Mouse (Mus musculus) cortical plate, adult 2 months (tissue): ENCODE results near the gene Chrnb2.

ENCODE experiments used
- CTCF ChIP-seq: fragments of 200-500 bp; IDR thresholded peaks from 2 replicates; pipeline ENCODE4 v1.5.1; 2011; ENCODE audit warnings: mild to moderate bottlenecking, control low read depth, low read length; ENCODE audit not compliant: insufficient read depth; ENCODE audit errors: extremely low read depth
- POLR2A ChIP-seq: fragments of 200-500 bp; IDR thresholded peaks from 2 replicates; pipeline ENCODE4 v1.6.1; 2011; ENCODE audit warnings: mild to moderate bottlenecking, low read length, control low read depth; ENCODE audit not compliant: insufficient read depth; ENCODE audit errors: extremely low read depth

DNA sequence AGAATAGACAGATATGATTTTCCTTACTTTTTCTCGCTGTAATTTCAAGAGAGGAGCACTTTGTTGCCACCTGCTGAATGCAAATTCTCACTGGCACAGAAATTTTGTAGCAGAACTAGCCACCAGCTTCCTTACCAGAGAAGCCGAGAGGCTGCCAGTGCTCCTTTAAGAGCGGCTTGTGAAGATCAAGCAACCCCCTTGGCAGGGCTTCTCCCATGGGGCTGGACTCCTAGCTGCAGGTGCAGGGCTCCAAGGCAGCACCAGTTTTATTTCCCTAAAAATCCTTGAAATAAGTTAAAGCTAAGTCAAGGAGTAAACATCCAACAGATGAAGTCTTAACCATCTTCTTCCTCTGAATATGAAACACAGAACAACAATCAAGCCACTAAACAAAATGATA is 47.7 kb upstream of the Chrnb2 start:
- TF ChIP-seq POLR2A (no peak), CTCF (no peak)
